Mouse (Mus musculus): ENCODE measurements around the gene Spag6.

GRCm38 (mm10) chr2:18695163-18695562 lies 1.3 kb downstream of the Spag6 start:
- no peak for TF ChIP-seq EP300 (IDR thresholded peaks at IDR 0.05; ENCODE audit: low read depth)
- no peak for TF ChIP-seq CTCF (IDR thresholded peaks at IDR 0.05; ENCODE audit: low read depth)

Data from liver, embryonic 14.5 days (tissue).